Mouse (Mus musculus): ENCODE measurements around the gene Fam192a. TPM values are rescaled to one million over a fixed set of nuclear protein-coding genes. Genes with fewer than 3 reads are reported as not detected.

Gene Fam192a
- polyA plus RNA-seq, 1 experiment from 2014 or later: 55.6 TPM

DNA sequence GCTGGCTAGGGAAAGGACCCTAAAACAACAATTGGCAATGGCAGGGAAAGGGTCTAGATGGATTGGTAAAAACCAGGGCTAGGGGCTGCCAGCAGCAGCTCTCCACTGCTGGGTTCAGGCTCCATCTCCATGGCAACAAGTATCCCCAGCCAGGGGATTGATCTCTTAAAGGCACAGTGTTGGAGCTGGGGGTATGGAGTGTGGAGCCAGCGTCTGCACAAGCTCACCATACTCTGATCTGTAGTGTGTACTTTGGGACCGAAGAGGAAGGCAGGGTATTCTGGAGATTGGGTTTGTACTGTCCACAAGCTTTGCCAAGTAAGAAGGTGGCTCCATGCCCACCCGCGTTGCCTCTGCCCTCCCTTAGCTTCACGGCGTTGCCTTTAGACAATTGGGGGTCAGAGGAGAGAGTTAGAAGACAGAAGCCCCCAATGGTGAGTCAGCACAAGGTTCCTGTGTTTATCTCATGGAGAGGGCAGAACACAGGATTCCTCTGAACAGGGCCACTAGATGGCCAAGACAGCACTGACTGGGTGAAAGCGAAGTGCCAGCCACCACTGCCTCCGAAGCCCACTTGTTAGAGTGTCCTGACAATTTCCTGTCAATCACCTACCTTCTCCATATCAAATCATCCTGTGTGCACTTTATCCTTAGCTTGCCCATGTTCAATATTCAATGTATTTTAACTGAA lies 34.5 kb downstream of the Fam192a start:
- no peak overlapping the region for H3K9ac ChIP-seq (ENCODE audit: low read length)

GRCm38 (mm10) chr8:94566446-94567158 lies 35.2 kb downstream of the Fam192a start:
- Histone ChIP-seq H3K27me3 (replicated peaks; ENCODE audit: control insufficient read depth, insufficient read depth, low read length) (no peaks in the 10 kb centered on the region), H3K9ac (ENCODE audit: low read length) (no peak overlapping the region), H3K4me1 (replicated peaks; ENCODE audit: control insufficient read depth, insufficient read depth, low read length) (peaks cover 6% of the 10 kb centered on the region; the same call in 1 of the 2 replicates), H3K27ac (ENCODE audit: low read depth) (no peak overlapping the region), H3K9me3 (ENCODE audit: control insufficient read depth, low read length) (no peaks in the 10 kb centered on the region), H3K4me2 (ENCODE audit: low read length) (no peak overlapping the region), H3K4me3 (ENCODE audit: low read depth, low read length) (no peak overlapping the region), H3K36me3 (ENCODE audit: control insufficient read depth, insufficient read depth, low read length) (no peaks in the 10 kb centered on the region)
- no peak for DNase-seq (ENCODE audit: low spot score)
- 55% methylated on average over 15 of the region's 15 CpGs for WGBS
- ATAC-seq (replicated peaks; ENCODE audit: low FRiP score, low TSS enrichment, low read depth): no peak

More for the DNA sequence above, 34.5 kb downstream of the Fam192a start:
- Histone ChIP-seq H3K4me3 (ENCODE audit: low read depth, low read length) (no peak overlapping the region), H3K27ac (ENCODE audit: low read depth) (no peak overlapping the region), H3K36me3 (ENCODE audit: control insufficient read depth, insufficient read depth, low read length) (no peaks in the 10 kb centered on the region), H3K4me1 (replicated peaks; ENCODE audit: control insufficient read depth, insufficient read depth, low read length) (peaks cover 6% of the 10 kb centered on the region; the same call in 1 of the 2 replicates), H3K9me3 (ENCODE audit: control insufficient read depth, low read length) (no peaks in the 10 kb centered on the region), H3K4me2 (ENCODE audit: low read length) (no peak overlapping the region), H3K27me3 (replicated peaks; ENCODE audit: control insufficient read depth, insufficient read depth, low read length) (no peaks in the 10 kb centered on the region)
- 0 out of 2 replicates have a peak, but pooled peaks have one; percentile 41 for ATAC-seq (replicated peaks; ENCODE audit: low FRiP score, low TSS enrichment, low read depth)
- 68% methylated on average over 8 of the region's 8 CpGs for WGBS
- DNase-seq (ENCODE audit: low spot score): no peak

GRCm38 (mm10) chr8:94566033-94566432 lies 35.8 kb downstream of the Fam192a start:
- ATAC-seq (replicated peaks; ENCODE audit: low FRiP score, low TSS enrichment, low read depth) (no peak), DNase-seq (ENCODE audit: low spot score) (no peak)
- Histone ChIP-seq H3K4me1 (replicated peaks; ENCODE audit: control insufficient read depth, insufficient read depth, low read length) (peaks cover 6% of the 10 kb centered on the region; the same call in 1 of the 2 replicates), H3K27ac (ENCODE audit: low read depth) (no peak overlapping the region), H3K4me2 (ENCODE audit: low read length) (no peak overlapping the region), H3K9ac (ENCODE audit: low read length) (no peak overlapping the region), H3K27me3 (replicated peaks; ENCODE audit: control insufficient read depth, insufficient read depth, low read length) (no peaks in the 10 kb centered on the region), H3K9me3 (ENCODE audit: control insufficient read depth, low read length) (no peaks in the 10 kb centered on the region), H3K36me3 (ENCODE audit: control insufficient read depth, insufficient read depth, low read length) (no peaks in the 10 kb centered on the region), H3K4me3 (ENCODE audit: low read depth, low read length) (no peak overlapping the region)
- 73% methylated on average over 6 of the region's 6 CpGs for WGBS

DNA sequence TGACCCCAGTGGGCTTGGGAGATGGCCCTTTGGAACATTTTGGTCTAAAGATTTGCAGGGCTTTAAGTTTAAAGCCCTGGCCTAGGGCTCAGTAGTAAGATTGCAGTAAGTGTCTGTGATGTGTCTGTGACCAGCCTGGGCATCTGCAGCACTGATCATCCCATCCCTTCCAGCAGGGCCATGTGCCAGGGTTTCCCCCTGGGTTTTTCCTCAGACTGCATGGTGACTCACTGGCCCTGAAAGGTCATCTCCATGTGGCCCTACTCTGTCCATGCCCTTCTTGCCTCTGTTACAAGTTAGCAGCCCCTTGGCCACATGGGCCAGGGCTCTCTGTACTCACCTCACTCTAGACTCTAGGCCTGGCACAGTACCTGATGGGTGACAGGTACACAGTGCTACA lies 37.4 kb downstream of the Fam192a start:
- Histone ChIP-seq H3K36me3 (ENCODE audit: control insufficient read depth, insufficient read depth, low read length) (no peaks in the 10 kb centered on the region), H3K4me3 (ENCODE audit: low read depth, low read length) (no peak overlapping the region), H3K4me1 (replicated peaks; ENCODE audit: control insufficient read depth, insufficient read depth, low read length) (peaks cover 6% of the 10 kb centered on the region; the same call in 1 of the 2 replicates), H3K27me3 (replicated peaks; ENCODE audit: control insufficient read depth, insufficient read depth, low read length) (no peaks in the 10 kb centered on the region), H3K9ac (ENCODE audit: low read length) (no peak overlapping the region), H3K27ac (ENCODE audit: low read depth) (no peak overlapping the region), H3K4me2 (ENCODE audit: low read length) (no peak overlapping the region), H3K9me3 (ENCODE audit: control insufficient read depth, low read length) (no peaks in the 10 kb centered on the region)
- no peak for DNase-seq (ENCODE audit: low spot score)
- ATAC-seq (replicated peaks; ENCODE audit: low FRiP score, low TSS enrichment, low read depth): no peak

DNA sequence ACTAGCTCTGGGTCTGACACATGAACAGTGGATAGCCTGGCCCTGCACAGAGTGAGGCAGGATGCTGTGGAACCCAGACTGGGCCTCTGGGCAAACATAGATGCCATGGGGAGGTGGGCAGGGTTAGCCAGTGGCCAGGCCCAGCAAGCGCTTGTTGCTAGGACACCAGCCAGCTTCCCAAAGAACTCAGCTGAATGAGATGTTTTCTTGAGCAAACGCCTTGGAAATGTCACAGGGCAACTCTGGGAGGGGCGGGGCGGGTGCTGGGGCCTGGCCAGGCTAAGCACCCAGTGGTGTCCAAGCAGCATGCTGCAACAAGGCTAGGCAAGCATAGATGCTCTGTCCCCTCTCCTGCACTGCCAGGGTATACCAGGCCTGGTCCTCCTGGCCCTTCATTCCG lies 40.5 kb downstream of the Fam192a start:
- H3K4me1 ChIP-seq (replicated peaks; ENCODE audit: control insufficient read depth, insufficient read depth, low read length): no peaks in the 10 kb centered on the region
- WGBS: 52% methylated on average over 5 of the region's 5 CpGs
- DNase-seq (ENCODE audit: low spot score) (no peak), ATAC-seq (replicated peaks; ENCODE audit: low FRiP score, low TSS enrichment, low read depth) (no peak)
- no peaks in the 10 kb centered on the region for H3K27me3 ChIP-seq (replicated peaks; ENCODE audit: control insufficient read depth, insufficient read depth, low read length)
- H3K9ac ChIP-seq (ENCODE audit: low read length): no peak overlapping the region
- no peaks in the 10 kb centered on the region for H3K9me3 ChIP-seq (ENCODE audit: control insufficient read depth, low read length)
- no peak overlapping the region for H3K4me3 ChIP-seq (ENCODE audit: low read depth, low read length)
- no peak overlapping the region for H3K27ac ChIP-seq (ENCODE audit: low read depth)
- no peaks in the 10 kb centered on the region for H3K36me3 ChIP-seq (ENCODE audit: control insufficient read depth, insufficient read depth, low read length)
- H3K4me2 ChIP-seq (ENCODE audit: low read length): no peak overlapping the region

GRCm38 (mm10) chr8:94557281-94557680 lies 44.5 kb downstream of the Fam192a start:
- H3K36me3 ChIP-seq (ENCODE audit: control insufficient read depth, insufficient read depth, low read length): no peaks in the 10 kb centered on the region
- H3K9me3 ChIP-seq (ENCODE audit: control insufficient read depth, low read length): no peaks in the 10 kb centered on the region
- 46% methylated on average over 3 of the region's 3 CpGs for WGBS
- no peaks in the 10 kb centered on the region for H3K4me1 ChIP-seq (replicated peaks; ENCODE audit: control insufficient read depth, insufficient read depth, low read length)
- H3K4me3 ChIP-seq (ENCODE audit: low read depth, low read length): no peak overlapping the region
- no peak for DNase-seq (ENCODE audit: low spot score)
- H3K9ac ChIP-seq (ENCODE audit: low read length): no peak overlapping the region
- ATAC-seq (replicated peaks; ENCODE audit: low FRiP score, low TSS enrichment, low read depth): no peak
- no peak overlapping the region for H3K4me2 ChIP-seq (ENCODE audit: low read length)
- no peak overlapping the region for H3K27ac ChIP-seq (ENCODE audit: low read depth)
- H3K27me3 ChIP-seq (replicated peaks; ENCODE audit: control insufficient read depth, insufficient read depth, low read length): no peaks in the 10 kb centered on the region

GRCm38 (mm10) chr8:94552696-94553095 lies 49.1 kb downstream of the Fam192a start:
- 74% methylated on average over 2 of the region's 2 CpGs for WGBS
- Histone ChIP-seq H3K27me3 (replicated peaks; ENCODE audit: control insufficient read depth, insufficient read depth, low read length) (no peaks in the 10 kb centered on the region), H3K4me1 (replicated peaks; ENCODE audit: control insufficient read depth, insufficient read depth, low read length) (no peaks in the 10 kb centered on the region), H3K36me3 (ENCODE audit: control insufficient read depth, insufficient read depth, low read length) (no peaks in the 10 kb centered on the region), H3K27ac (ENCODE audit: low read depth) (no peak overlapping the region), H3K9me3 (ENCODE audit: control insufficient read depth, low read length) (no peaks in the 10 kb centered on the region), H3K4me2 (ENCODE audit: low read length) (no peak overlapping the region), H3K9ac (ENCODE audit: low read length) (no peak overlapping the region), H3K4me3 (ENCODE audit: low read depth, low read length) (no peak overlapping the region)
- no peak for ATAC-seq (replicated peaks; ENCODE audit: low FRiP score, low TSS enrichment, low read depth)
- no peak for DNase-seq (ENCODE audit: low spot score)

- no peaks in the 10 kb centered on the region for H3K4me1 ChIP-seq (replicated peaks; ENCODE audit: control insufficient read depth, insufficient read depth, low read length)
- 0 out of 2 replicates have a peak, but pooled peaks have one; percentile 25 for ATAC-seq (replicated peaks; ENCODE audit: low FRiP score, low TSS enrichment, low read depth)
- H3K36me3 ChIP-seq (ENCODE audit: control insufficient read depth, insufficient read depth, low read length): no peaks in the 10 kb centered on the region
- H3K9ac ChIP-seq (ENCODE audit: low read length): no peak overlapping the region
- no peak overlapping the region for H3K27ac ChIP-seq (ENCODE audit: low read depth)
- no peak for DNase-seq (ENCODE audit: low spot score)
- 57% methylated on average over 17 of the region's 17 CpGs for WGBS
- no peaks in the 10 kb centered on the region for H3K9me3 ChIP-seq (ENCODE audit: control insufficient read depth, low read length)
- no peak overlapping the region for H3K4me3 ChIP-seq (ENCODE audit: low read depth, low read length)
- no peaks in the 10 kb centered on the region for H3K27me3 ChIP-seq (replicated peaks; ENCODE audit: control insufficient read depth, insufficient read depth, low read length)
- H3K4me2 ChIP-seq (ENCODE audit: low read length): no peak overlapping the region
These were observed 50.0 kb downstream of the Fam192a start for GRCm38 (mm10) chr8:94551471-94552422.

Measured in intestine, embryonic 14.5 days (tissue).